14 mouse cellular contexts compared by ENCODE assay signal in the genomic region with DNA sequence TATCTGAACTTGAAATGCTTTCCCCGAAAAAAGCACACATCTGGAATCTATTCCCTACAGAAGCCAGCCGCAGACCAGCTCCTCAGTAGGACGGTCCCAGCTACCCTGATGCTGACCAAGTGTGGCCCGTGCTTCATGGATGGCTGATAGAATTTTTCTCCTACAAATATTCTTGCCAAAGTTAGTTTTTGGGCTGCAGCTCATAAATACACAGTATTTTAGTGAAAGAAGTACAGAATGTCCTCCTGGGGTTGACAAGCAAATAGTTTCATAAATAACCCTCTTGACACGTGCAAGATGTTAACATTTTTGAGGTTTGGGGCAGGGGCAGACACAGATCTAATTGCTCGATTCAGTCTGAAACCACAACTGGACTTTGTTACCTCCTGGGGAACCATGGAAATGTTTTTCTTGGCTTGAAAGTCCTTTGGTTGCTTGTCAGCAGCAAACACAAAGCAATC.
DNase-seq lines count a peak whose midpoint lies in the region; ATAC-seq and TF ChIP-seq lines count a peak whose summit lies in the region.
"Had no signal": no experiment of that assay in that cellular context is flagged by ENCODE, and none has a peak within 500 bp of the region (broad histone marks: within the 10 kb centered on the region; RNA-seq: fewer than 3 reads in every experiment).

No protein-coding gene starts in this region.

- POLR2A ChIA-PET in Patski (lab: Charles Lee) = interaction anchor here (1.2 kb wide), 1 partner anchor 9 kb away, joined by 3 read pairs; no protein-coding TSS in a partner anchor

- no peak overlapping the region for H3K4me3 ChIP-seq in kidney, adult 2 months (ENCODE audit: insufficient read depth, low read depth, low read length)
- H3K4me3 ChIP-seq in embryonic facial prominence, embryonic 13.5 days = no peak overlapping the region
- no peak overlapping the region for H3K4me3 ChIP-seq in limb, embryonic 14.5 days (replicated peaks; ENCODE audit: low read length)
- H3K4me3 ChIP-seq: heart, embryonic 13.5 days; liver, embryonic 13.5 days; megakaryocyte, embryonic 14.5 days; neural tube, embryonic 13.5 days had no signal

- peak; percentile 92 for ATAC-seq in Patski
- no peak for ATAC-seq in embryonic facial prominence, embryonic 13.5 days (ENCODE audit: insufficient number of reproducible peaks, insufficient read depth, low FRiP score, low TSS enrichment, low read depth)
- ATAC-seq in limb, embryonic 14.5 days (ENCODE audit: low FRiP score, low read depth) = peak; percentile 41; the same call in 1 of the 2 replicates
- ATAC-seq in erythroid progenitor cell, adult 5-6 weeks (replicated peaks; ENCODE audit: low FRiP score, poor library complexity, severe bottlenecking) = no peak
- ATAC-seq: forebrain, embryonic 16.5 days; inflammation-experienced regulatory T-cells, adult 6 months had no signal

- CTCF ChIA-PET in Patski (lab: Charles Lee) = interaction anchor here (0.7 to 1.7 kb wide), 2 partner anchors 9 to 156 kb away, joined by 3 to 4 read pairs; no protein-coding TSS in a partner anchor

- DNase-seq in kidney, adult 2 months = peak; percentile 76
- DNase-seq in kidney, adult 18-20 months = no peak
- peak; percentile 86 for DNase-seq in Patski (ENCODE audit: low read depth, low spot score)
- DNase-seq in limb, embryonic 14.5 days (ENCODE audit: low spot score) = peak; percentile 45
- no peak for DNase-seq in T-cell, adult 2 months (ENCODE audit: low spot score)
- DNase-seq: liver, embryonic 13.5 days; thymus, postnatal 36 days had no signal

- in situ Hi-C loops in Patski (cut with MboI; ENCODE audit: low pct_unique_long_range_greater_than_20kb) = loop anchor here (10.0 kb wide), 1 partner anchor 157 kb away; no protein-coding TSS in a partner anchor

- H3K27me3 ChIP-seq in kidney, adult 2 months (replicated peaks; ENCODE audit: control insufficient read depth, insufficient read depth, low read length) = no peaks in the 10 kb centered on the region
- H3K27me3 ChIP-seq in Patski = no peaks in the 10 kb centered on the region
- H3K27me3 ChIP-seq in embryonic facial prominence, embryonic 13.5 days = no peaks in the 10 kb centered on the region
- no peaks in the 10 kb centered on the region for H3K27me3 ChIP-seq in limb, embryonic 14.5 days (ENCODE audit: control insufficient read depth, insufficient read depth, low read length)
- H3K27me3 ChIP-seq: heart, embryonic 13.5 days; liver, embryonic 13.5 days; megakaryocyte, embryonic 14.5 days; neural tube, embryonic 13.5 days had no signal

- peaks cover 3% of the 10 kb centered on the region; the same call in 1 of the 2 replicates for H3K4me1 ChIP-seq in kidney, adult 2 months (ENCODE audit: control insufficient read depth, insufficient read depth, low read length)
- peaks cover 15% of the 10 kb centered on the region for H3K4me1 ChIP-seq in embryonic facial prominence, embryonic 13.5 days
- peaks cover 4% of the 10 kb centered on the region; the same call in 1 of the 2 replicates for H3K4me1 ChIP-seq in limb, embryonic 14.5 days (ENCODE audit: control insufficient read depth, insufficient read depth, low read length)
- H3K4me1 ChIP-seq: heart, embryonic 13.5 days; liver, embryonic 13.5 days; megakaryocyte, embryonic 14.5 days; neural tube, embryonic 13.5 days had no signal

- no peak for TF ChIP-seq CTCF in kidney, adult 2 months (conservative IDR thresholded peaks at IDR 0.05; ENCODE audit: insufficient read depth, insufficient read length, low read depth, low read length)
- no peak for TF ChIP-seq CTCF in Patski (IDR thresholded peaks at IDR 0.05)

- peak overlapping the region; percentile 47 for H3K27ac ChIP-seq in kidney, adult 2 months (ENCODE audit: insufficient read depth, low read depth, low read length)
- H3K27ac ChIP-seq in embryonic facial prominence, embryonic 13.5 days = peak overlapping the region; percentile 39
- H3K27ac ChIP-seq in limb, embryonic 14.5 days (replicated peaks; ENCODE audit: low read depth, low read length) = no peak overlapping the region
- H3K27ac ChIP-seq: heart, embryonic 13.5 days; liver, embryonic 13.5 days; neural tube, embryonic 13.5 days had no signal

- no peaks in the 10 kb centered on the region for H3K9me3 ChIP-seq in embryonic facial prominence, embryonic 13.5 days
- H3K9me3 ChIP-seq in limb, embryonic 14.5 days (ENCODE audit: control insufficient read depth, low read length) = no peaks in the 10 kb centered on the region
- H3K9me3 ChIP-seq: heart, embryonic 13.5 days; liver, embryonic 13.5 days; megakaryocyte, embryonic 14.5 days; neural tube, embryonic 13.5 days had no signal

- H3K4me2 ChIP-seq in embryonic facial prominence, embryonic 13.5 days = peak overlapping the region; percentile 21; the same call in 1 of the 2 replicates
- H3K4me2 ChIP-seq in limb, embryonic 14.5 days (replicated peaks; ENCODE audit: low read depth, low read length, severe bottlenecking) = no peak overlapping the region
- H3K4me2 ChIP-seq: heart, embryonic 13.5 days; liver, embryonic 13.5 days; neural tube, embryonic 13.5 days had no signal

- 62% methylated on average over 6 of the region's 6 CpGs for WGBS in kidney, adult 2 months
- 20% methylated on average over 6 of the region's 6 CpGs for WGBS in embryonic facial prominence, embryonic 13.5 days
- WGBS in limb, embryonic 14.5 days = 26% methylated on average over 6 of the region's 6 CpGs

- no peak for TF ChIP-seq POLR2A in kidney, adult 2 months (IDR thresholded peaks at IDR 0.05; ENCODE audit: low read depth, low read length)
- no peak for TF ChIP-seq POLR2A in limb, embryonic 14.5 days (IDR thresholded peaks at IDR 0.05; ENCODE audit: borderline replicate concordance, extremely low read depth, insufficient read depth, insufficient read length)

- H3K9ac ChIP-seq in embryonic facial prominence, embryonic 13.5 days = no peak overlapping the region
- no peak overlapping the region for H3K9ac ChIP-seq in limb, embryonic 14.5 days (ENCODE audit: low read depth, low read length, severe bottlenecking)
- H3K9ac ChIP-seq: heart, embryonic 13.5 days; liver, embryonic 13.5 days; neural tube, embryonic 13.5 days had no signal

- no peaks in the 10 kb centered on the region for H3K36me3 ChIP-seq in kidney, adult 2 months (ENCODE audit: control insufficient read depth, insufficient read depth, low read length)
- H3K36me3 ChIP-seq in embryonic facial prominence, embryonic 13.5 days = no peaks in the 10 kb centered on the region
- no peaks in the 10 kb centered on the region for H3K36me3 ChIP-seq in limb, embryonic 14.5 days (ENCODE audit: control insufficient read depth, insufficient read depth, low read length)
- H3K36me3 ChIP-seq: heart, embryonic 13.5 days; liver, embryonic 13.5 days; neural tube, embryonic 13.5 days had no signal

Comparison
In these comparisons a context has a peak if more than half of its experiments do, and no peak if none do; other contexts are left out.
1. DNase-seq: peak in kidney, adult 2 months (single experiment), Patski (single experiment) and limb, embryonic 14.5 days (single experiment); none in kidney, adult 18-20 months (single experiment) and T-cell, adult 2 months (single experiment).
2. ATAC-seq: peak in Patski (single experiment) and limb, embryonic 14.5 days (single experiment); none in embryonic facial prominence, embryonic 13.5 days (single experiment) and erythroid progenitor cell, adult 5-6 weeks (single experiment).